Mouse (Mus musculus) cortical plate, adult 2 months (tissue): Measurements from ENCODE around the gene Tcap. TPM values are rescaled to one million over a fixed set of nuclear protein-coding genes. Genes with fewer than 3 reads are reported as not detected.
"Not testable (repeated sequence)": the region's sequence is repeated elsewhere in the genome, so short reads cannot be mapped to it uniquely, and the experiment has no call there.

ENCODE experiments used
- H3K27ac ChIP-seq: fragments of 200-500 bp; 2 replicates; pipeline ENCODE4 v1.5.1; 2012; ENCODE audit warnings: low read length, control low read depth, inconsistent platforms; ENCODE audit not compliant: insufficient read depth
- H3K4me1 ChIP-seq: fragments of 200-500 bp; 2 replicates; pipeline ENCODE4 v1.6.1; 2011; ENCODE audit warnings: low read length; ENCODE audit not compliant: control insufficient read depth, insufficient read depth
- H3K4me3 ChIP-seq: fragments of 200-500 bp; 2 replicates; pipeline ENCODE4 v1.5.1; 2011; ENCODE audit warnings: mild to moderate bottlenecking, low read length, control low read depth; ENCODE audit not compliant: insufficient read depth
- CTCF ChIP-seq: fragments of 200-500 bp; IDR thresholded peaks from 2 replicates; pipeline ENCODE4 v1.5.1; 2011; ENCODE audit warnings: mild to moderate bottlenecking, control low read depth, low read length; ENCODE audit not compliant: insufficient read depth; ENCODE audit errors: extremely low read depth
- POLR2A ChIP-seq: fragments of 200-500 bp; IDR thresholded peaks from 2 replicates; pipeline ENCODE4 v1.6.1; 2011; ENCODE audit warnings: mild to moderate bottlenecking, low read length, control low read depth; ENCODE audit not compliant: insufficient read depth; ENCODE audit errors: extremely low read depth
- polyA plus RNA-seq: library from polyadenylated mRNA; depleted of rRNA; stranded (reverse); fragments of >200 nt; gene quantifications from 2 replicates; pipeline ENCODE4 v1.2.3, GENCODE M21; 2012

Tcap gene
- polyA plus RNA-seq, 1 experiment, result 17.7 TPM

GRCm38 (mm10) chr11:98379379-98379778 is 4.2 kb upstream of the Tcap start:
- Histone ChIP-seq H3K27ac (no peak overlapping the region), H3K4me1 (no peaks in the 10 kb centered on the region), H3K4me3 (no peak overlapping the region)
- TF ChIP-seq CTCF (no peak), POLR2A (no peak)

- H3K4me1 ChIP-seq, result no peaks in the 10 kb centered on the region
- TF ChIP-seq CTCF (no peak), POLR2A (no peak)
- H3K4me3 ChIP-seq, result no peak overlapping the region
- no peak overlapping the region for H3K27ac ChIP-seq
These were observed 3.5 kb upstream of the Tcap start for GRCm38 (mm10) chr11:98380106-98380505.

GRCm38 (mm10) chr11:98381651-98382050 is 2.0 kb upstream of the Tcap start:
- Histone ChIP-seq H3K4me1 (no peaks in the 10 kb centered on the region), H3K4me3 (no peak overlapping the region), H3K27ac (no peak overlapping the region)
- TF ChIP-seq POLR2A (no peak), CTCF (no peak)

- not testable (repeated sequence) for H3K4me1 ChIP-seq, H3K4me3 ChIP-seq, H3K27ac ChIP-seq
These were observed 1.2 kb upstream of the Tcap start for GRCm38 (mm10) chr11:98382405-98382804.

- Histone ChIP-seq H3K4me1 (no peaks in the 10 kb centered on the region), H3K27ac (0 out of 2 replicates have a peak overlapping the region, but pooled peaks have one; percentile 7), H3K4me3 (no peak overlapping the region)
- no peak for TF ChIP-seq POLR2A
- TF ChIP-seq CTCF, result no peak
These were observed 605 bp downstream of the Tcap start for GRCm38 (mm10) chr11:98384216-98384615.

GRCm38 (mm10) chr11:98384721-98385637 is 1.4 kb downstream of the Tcap start:
- Histone ChIP-seq H3K4me3 (no peak overlapping the region), H3K4me1 (no peaks in the 10 kb centered on the region), H3K27ac (no peak overlapping the region)
- TF ChIP-seq POLR2A, result no peak
- no peak for TF ChIP-seq CTCF

- TF ChIP-seq CTCF (no peak), POLR2A (no peak)
- H3K4me1 ChIP-seq, result no peaks in the 10 kb centered on the region
- no peak within 1 kb of the TSS for H3K4me3 ChIP-seq
- H3K27ac ChIP-seq, result no peak within 1 kb of the TSS
These were observed 2.3 kb downstream of the Tcap start, which contains the start of gene Pnmt for GRCm38 (mm10) chr11:98385638-98386585. TSS of gene Pnmt (plus strand) at chr11:98386450.

- H3K4me1 ChIP-seq, result no peaks in the 10 kb centered on the region
- H3K27ac ChIP-seq, result no peak overlapping the region
- no peak overlapping the region for H3K4me3 ChIP-seq
- no peak for TF ChIP-seq CTCF
- TF ChIP-seq POLR2A, result no peak
These were observed 3.0 kb downstream of the Tcap start for GRCm38 (mm10) chr11:98386596-98386995.

GRCm38 (mm10) chr11:98387056-98387577 is 3.5 kb downstream of the Tcap start:
- Histone ChIP-seq H3K27ac (no peak overlapping the region), H3K4me1 (no peaks in the 10 kb centered on the region), H3K4me3 (no peak overlapping the region)
- TF ChIP-seq CTCF, result no peak
- no peak for TF ChIP-seq POLR2A

GRCm38 (mm10) chr11:98388282-98388681 is 4.7 kb downstream of the Tcap start:
- H3K27ac ChIP-seq, result no peak overlapping the region
- no peak overlapping the region for H3K4me3 ChIP-seq
- TF ChIP-seq POLR2A, result no peak
- no peak for TF ChIP-seq CTCF

More at GRCm38 (mm10) chr11:98388282-98388681, 4.7 kb downstream of the Tcap start:
- H3K4me1 ChIP-seq, result no peaks in the 10 kb centered on the region
